Mouse (Mus musculus): ENCODE data around the gene Pcdh11x. TPM values are rescaled to one million over a fixed set of nuclear protein-coding genes. Genes with fewer than 3 reads are reported as not detected.

Gene Pcdh11x
- total RNA-seq, 2 experiments from 2014 or later: 7.1 to 8.9 TPM

Other genes starting within 250 kb of the Pcdh11x start
- not detected for gene H2afb3, start 22.8 kb downstream of the Pcdh11x start, total RNA-seq (2021)

All from layer of hippocampus, postnatal 25 days (tissue).